Mouse (Mus musculus) spleen, adult 2 months (tissue): Measurements from ENCODE around the gene Zfp981.
"Not testable (repeated sequence)": the region's sequence is repeated elsewhere in the genome, so short reads cannot be mapped to it uniquely, and the experiment has no call there.

Experiments
- CTCF ChIP-seq: fragments of 200-500 bp; IDR thresholded peaks from 2 replicates; pipeline ENCODE4 v1.5.1; 2011; ENCODE audit warnings: mild to moderate bottlenecking, inconsistent platforms; ENCODE audit not compliant: insufficient read depth, insufficient read length, insufficient replicate concordance; ENCODE audit errors: extremely low read depth
- POLR2A ChIP-seq: fragments of 200-500 bp; IDR thresholded peaks from 2 replicates; pipeline ENCODE4 v1.6.1; 2011; ENCODE audit warnings: low read depth, low read length, inconsistent platforms

DNA sequence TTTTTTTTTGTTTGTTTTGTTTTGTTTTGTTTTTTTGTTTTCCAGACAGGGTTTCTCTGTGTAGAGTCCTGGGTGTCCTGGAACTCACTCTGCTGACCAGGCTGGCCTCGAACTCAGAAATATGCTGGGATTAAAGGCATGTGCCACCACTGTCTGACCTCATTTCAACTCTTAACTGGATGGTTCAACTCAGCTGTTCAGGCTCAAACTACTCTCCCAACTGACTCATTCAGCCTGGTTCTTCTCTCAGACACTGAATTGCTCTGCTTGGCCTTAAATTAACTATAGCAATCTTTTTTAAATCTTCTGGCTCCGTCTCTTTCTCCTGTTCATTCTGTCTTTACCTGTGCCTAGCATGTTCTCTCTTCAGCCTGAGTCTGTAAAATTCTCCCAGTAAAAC, 15.3 kb downstream of the Zfp981 start:
- TF ChIP-seq POLR2A, CTCF: not testable (repeated sequence)
